Mouse (Mus musculus) ES-E14 (cell line): ENCODE measurements around the gene Ccdc69. TPM values are rescaled to one million over a fixed set of nuclear protein-coding genes. Genes with fewer than 3 reads are reported as not detected.

Experiments
- DNase-seq: peaks from one replicate; pipeline ENCODE4 v3.0.0-alpha.2; 2013; ENCODE audit warnings: low read depth, low spot score
- H3K27ac ChIP-seq: 2 replicates; pipeline ENCODE4 v1.5.1; 2012; ENCODE audit warnings: low read depth, mild to moderate bottlenecking, low read length, moderate library complexity, mixed read lengths; ENCODE audit not compliant: poor library complexity, insufficient read depth, severe bottlenecking
- H3K36me3 ChIP-seq: 2 replicates; pipeline ENCODE4 v1.6.1; 2012; ENCODE audit warnings: mild to moderate bottlenecking, low read length, moderate library complexity, mixed read lengths; ENCODE audit not compliant: control insufficient read depth, poor library complexity, insufficient read depth, severe bottlenecking
- H3K4me1 ChIP-seq, 2 experiments: fragments of 150-350 bp in 1 of 2; sonication (generic) in 1 of 2; 2 replicates each; pipeline ENCODE4 v1.6.1; 2012; ENCODE audit warnings: low read length in 2 of 2, mild to moderate bottlenecking in 1 of 2, mixed read lengths in 1 of 2; ENCODE audit not compliant: control insufficient read depth in 2 of 2, insufficient read depth in 2 of 2, poor library complexity in 1 of 2
- H3K4me3 ChIP-seq, 2 experiments: fragments of 150-350 bp in 1 of 2; sonication (generic) in 1 of 2; 2 replicates each; pipeline ENCODE4 v1.5.1; 2012; ENCODE audit warnings: low read length in 2 of 2, low read depth in 1 of 2, mild to moderate bottlenecking in 1 of 2, mixed read lengths in 1 of 2; ENCODE audit not compliant: insufficient read depth in 1 of 2, poor library complexity in 1 of 2, severe bottlenecking in 1 of 2
- H3K9ac ChIP-seq: 2 replicates; pipeline ENCODE4 v1.6.1; 2012; ENCODE audit warnings: low read depth, mild to moderate bottlenecking, low read length, mixed read lengths; ENCODE audit not compliant: poor library complexity, insufficient read depth, severe bottlenecking
- H3K9me3 ChIP-seq: fragments of 150-350 bp; sonication (generic); 2 replicates; pipeline ENCODE4 v1.6.1; 2012; ENCODE audit warnings: low read depth, mild to moderate bottlenecking, low read length; ENCODE audit not compliant: control insufficient read depth, insufficient read depth
- CHD2 ChIP-seq: IDR thresholded peaks from 2 replicates; pipeline ENCODE4 v1.6.1; 2014; ENCODE audit warnings: mild to moderate bottlenecking, low read depth, low read length, inconsistent platforms
- HCFC1 ChIP-seq: IDR thresholded peaks from 2 replicates; pipeline ENCODE4 v1.6.1; 2012; ENCODE audit warnings: low read length, inconsistent platforms, borderline replicate concordance; ENCODE audit not compliant: insufficient read depth
- MAFK ChIP-seq: IDR thresholded peaks from 2 replicates; pipeline ENCODE4 v1.6.1; 2014; ENCODE audit warnings: mild to moderate bottlenecking, low read depth, low read length, inconsistent platforms; ENCODE audit not compliant: insufficient read depth
- ZC3H11A ChIP-seq: IDR thresholded peaks from 2 replicates; pipeline ENCODE4 v1.6.1; 2012; ENCODE audit warnings: low read depth, mild to moderate bottlenecking, inconsistent platforms, low read length, borderline replicate concordance
- ZNF384 ChIP-seq: IDR thresholded peaks from 2 replicates; pipeline ENCODE4 v1.6.1; 2012; ENCODE audit warnings: low read depth, low read length, inconsistent platforms
- in situ Hi-C, 2 experiments: fragments of 600-800 bp; cut with MboI; formaldehyde crosslinking; loops; one replicate each; pipeline ENCODE4 v1.15.1; 2025; ENCODE audit warnings: low sequenced_read_pairs in 2 of 2, inconsistent platforms in 1 of 2; ENCODE audit not compliant: unreplicated experiment in 2 of 2
- total RNA-seq: library from RNA; depleted of rRNA; stranded (reverse); fragments of 300-350 nt; gene quantifications from 2 replicates; pipeline ENCODE4 v1.2.3, GENCODE M21; 2012

The Ccdc69 gene
- total RNA-seq, 1 experiment: 0.22 TPM

- no peak overlapping the region for H3K27ac ChIP-seq
- H3K4me1 ChIP-seq: no peaks in the 10 kb centered on the region
- TF ChIP-seq ZNF384: no peak
- TF ChIP-seq MAFK: no peak
- TF ChIP-seq CHD2: no peak
- TF ChIP-seq HCFC1: no peak
- no peak for TF ChIP-seq ZC3H11A
- H3K36me3 ChIP-seq: no peaks in the 10 kb centered on the region
- in situ Hi-C loops: no loop called here
- H3K4me3 ChIP-seq: no peak overlapping the region
- no peak for DNase-seq
- H3K9me3 ChIP-seq: no peaks in the 10 kb centered on the region
- H3K9ac ChIP-seq: no peak overlapping the region
Observed at GRCm38 (mm10) chr11:55046600-55046999, 31.3 kb downstream of the Ccdc69 start.

- Histone ChIP-seq H3K36me3 (no peaks in the 10 kb centered on the region), H3K4me1 (no peaks in the 10 kb centered on the region), H3K9me3 (no peaks in the 10 kb centered on the region), H3K4me3 (no peak overlapping the region), H3K9ac (no peak overlapping the region), H3K27ac (no peak overlapping the region)
- TF ChIP-seq ZNF384 (no peak), HCFC1 (no peak)
- DNase-seq: no peak
- in situ Hi-C loops: loop anchor here in 1 of 2 experiments (5.0 kb wide), 1 partner anchor 44 kb away; no protein-coding TSS in a partner anchor
Observed at GRCm38 (mm10) chr11:55041348-55041747, 36.6 kb downstream of the Ccdc69 start.

GRCm38 (mm10) chr11:55039591-55039990 is 38.3 kb downstream of the Ccdc69 start:
- DNase-seq: peak; percentile 75
- TF ChIP-seq ZC3H11A (peak; percentile 78), HCFC1 (no peak), ZNF384 (no peak), MAFK (no peak), CHD2 (no peak)
- no peaks in the 10 kb centered on the region for H3K36me3 ChIP-seq
- 0 out of 4 replicates have a peak, but pooled peaks cover 0 to under 1% of the 10 kb centered on the region in 2 experiments for H3K4me1 ChIP-seq
- in situ Hi-C loops: no loop called here
- H3K4me3 ChIP-seq: no peak overlapping the region
- no peak overlapping the region for H3K27ac ChIP-seq
- H3K9ac ChIP-seq: no peak overlapping the region; the same call in 1 of the 2 replicates
- H3K9me3 ChIP-seq: no peaks in the 10 kb centered on the region

GRCm38 (mm10) chr11:55036601-55037000 is 41.3 kb downstream of the Ccdc69 start:
- TF ChIP-seq MAFK: no peak
- TF ChIP-seq ZC3H11A: no peak
- no peak for TF ChIP-seq CHD2
- no peak for TF ChIP-seq ZNF384
- TF ChIP-seq HCFC1: no peak
- H3K9ac ChIP-seq: no peak overlapping the region
- H3K9me3 ChIP-seq: no peaks in the 10 kb centered on the region
- in situ Hi-C loops: no loop called here
- no peaks in the 10 kb centered on the region for H3K36me3 ChIP-seq
- no peak overlapping the region for H3K4me3 ChIP-seq
- peaks cover 4 to 11% of the 10 kb centered on the region in 2 experiments for H3K4me1 ChIP-seq
- no peak overlapping the region for H3K27ac ChIP-seq
- no peak for DNase-seq

- peak; percentile 63 for DNase-seq
- peak within 1 kb of the TSS; percentile 41 for H3K9ac ChIP-seq
- peaks cover 4 to 20% of the 10 kb centered on the region in 2 experiments for H3K4me1 ChIP-seq
- TF ChIP-seq ZC3H11A (no peak), CHD2 (no peak), ZNF384 (no peak), MAFK (no peak), HCFC1 (no peak)
- H3K9me3 ChIP-seq: no peaks in the 10 kb centered on the region
- H3K36me3 ChIP-seq: no peaks in the 10 kb centered on the region
- peak within 1 kb of the TSS; percentile 44 for H3K27ac ChIP-seq
- in situ Hi-C loops: no loop called here
- peak within 1 kb of the TSS; percentile 79 to 97 for H3K4me3 ChIP-seq
Observed at GRCm38 (mm10) chr11:55033040-55033660, 44.8 kb downstream of the Ccdc69 start, which contains the start of gene Anxa6. Anxa6 (minus strand) TSS chr11:55033445.
